Mouse (Mus musculus) frontal cortex, adult (tissue): ENCODE data around the gene Mrpl14.
A peak's percentile ranks its signal among the peaks of the same experiment; 100 is the strongest.

ENCODE experiments used
- ATAC-seq: cut with Nextera tagmentation; 2 replicates; pipeline ENCODE4 v1.9.2; 2017; ENCODE audit warnings: mild to moderate bottlenecking, moderate library complexity, mixed read lengths; ENCODE audit not compliant: low TSS enrichment

Mrpl14 gene

GRCm38 (mm10) chr17:45686716-45687115 lies 594 bp downstream of the Mrpl14 start, which contains the start of gene Tmem63b:
TSS of gene Tmem63b (minus strand) at chr17:45686905.
- ATAC-seq: no peak

GRCm38 (mm10) chr17:45689120-45689519 lies 3.0 kb downstream of the Mrpl14 start:
- ATAC-seq: no peak

- ATAC-seq: no peak
These were observed 3.9 kb downstream of the Mrpl14 start for GRCm38 (mm10) chr17:45690044-45690443.

GRCm38 (mm10) chr17:45692159-45692558 lies 6.0 kb downstream of the Mrpl14 start:
- ATAC-seq: no peak

- no peak for ATAC-seq
These were observed 7.9 kb downstream of the Mrpl14 start for GRCm38 (mm10) chr17:45693812-45694565.

- no peak for ATAC-seq
These were observed 9.4 kb downstream of the Mrpl14 start for GRCm38 (mm10) chr17:45695227-45696120.

- no peak for ATAC-seq
These were observed 10.9 kb downstream of the Mrpl14 start for GRCm38 (mm10) chr17:45696981-45697380.

- ATAC-seq: no peak; the same call in 1 of the 2 replicates
These were observed 12.2 kb downstream of the Mrpl14 start for GRCm38 (mm10) chr17:45698368-45698767.

GRCm38 (mm10) chr17:45699039-45699740 lies 13.1 kb downstream of the Mrpl14 start:
- no peak for ATAC-seq

GRCm38 (mm10) chr17:45700496-45701235 lies 14.5 kb downstream of the Mrpl14 start:
- no peak for ATAC-seq

GRCm38 (mm10) chr17:45701236-45701591 lies 15.1 kb downstream of the Mrpl14 start:
- no peak for ATAC-seq

GRCm38 (mm10) chr17:45702254-45702653 lies 16.1 kb downstream of the Mrpl14 start:
- ATAC-seq: no peak

- no peak for ATAC-seq
These were observed 17.1 kb downstream of the Mrpl14 start for GRCm38 (mm10) chr17:45703187-45703586.

- no peak for ATAC-seq
These were observed 20.7 kb downstream of the Mrpl14 start for GRCm38 (mm10) chr17:45706796-45707195.

GRCm38 (mm10) chr17:45707376-45707775 lies 21.3 kb downstream of the Mrpl14 start:
- ATAC-seq: no peak

GRCm38 (mm10) chr17:45708179-45708578 lies 22.1 kb downstream of the Mrpl14 start:
- no peak for ATAC-seq

- ATAC-seq: no peak
These were observed 23.7 kb downstream of the Mrpl14 start for GRCm38 (mm10) chr17:45709829-45710228.

- no peak for ATAC-seq
These were observed 24.3 kb downstream of the Mrpl14 start for GRCm38 (mm10) chr17:45710407-45710806.

GRCm38 (mm10) chr17:45711525-45711924 lies 25.4 kb downstream of the Mrpl14 start:
- no peak for ATAC-seq

- peak; percentile 90 for ATAC-seq
These were observed 32.2 kb downstream of the Mrpl14 start for GRCm38 (mm10) chr17:45718323-45718722.
